Mouse (Mus musculus): Measurements from ENCODE around the gene Sdk2.

DNA sequence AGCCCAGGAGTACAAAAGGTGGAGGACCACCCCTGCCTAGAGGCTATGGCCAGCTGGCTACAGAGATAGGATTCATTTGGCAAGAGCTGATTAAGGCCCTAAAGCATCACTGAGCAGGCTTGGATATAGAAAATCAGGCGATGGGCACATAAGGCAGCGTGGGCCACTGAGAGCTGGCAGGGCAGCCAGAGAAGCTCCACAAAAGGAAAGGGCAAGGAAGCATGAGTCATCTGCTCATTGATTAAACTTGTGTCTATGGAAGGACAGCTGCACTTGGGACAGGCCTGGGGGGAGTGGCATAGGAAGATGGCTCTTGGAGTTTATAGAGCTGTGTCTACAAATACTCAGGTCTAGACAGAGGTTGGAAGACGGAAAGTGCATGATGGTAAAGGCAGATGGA is 104.1 kb downstream of the Sdk2 start:
- TF ChIP-seq CTCF (IDR thresholded peaks at IDR 0.05) = no peak
- no peak for TF ChIP-seq EP300 (IDR thresholded peaks at IDR 0.05)
